Mouse (Mus musculus): Measurements from ENCODE around the gene Gm28308. TPM values are rescaled to one million over a fixed set of nuclear protein-coding genes. Genes with fewer than 3 reads are reported as not detected.

Gm28308 gene
- polyA plus RNA-seq, 1 experiment = 2.0 TPM

GRCm38 (mm10) chr6:52183311-52184080 is 29.6 kb downstream of the Gm28308 start:
- no peak for DNase-seq (ENCODE audit: low read depth)

GRCm38 (mm10) chr6:52182793-52183192 is 30.3 kb downstream of the Gm28308 start:
- no peak for DNase-seq (ENCODE audit: low read depth)

- DNase-seq (ENCODE audit: low read depth) = no peak
Measured at GRCm38 (mm10) chr6:52182030-52182429, 31.1 kb downstream of the Gm28308 start.

- no peak for DNase-seq (ENCODE audit: low read depth)
Measured at GRCm38 (mm10) chr6:52180726-52181125, 32.4 kb downstream of the Gm28308 start.

- no peak for DNase-seq (ENCODE audit: low read depth)
Measured at GRCm38 (mm10) chr6:52180213-52180710, 32.9 kb downstream of the Gm28308 start.

GRCm38 (mm10) chr6:52179690-52180089 is 33.4 kb downstream of the Gm28308 start:
- DNase-seq (ENCODE audit: low read depth) = no peak

GRCm38 (mm10) chr6:52178918-52179665 is 34.0 kb downstream of the Gm28308 start:
- DNase-seq (ENCODE audit: low read depth) = no peak

- no peak for DNase-seq (ENCODE audit: low read depth)
Measured at GRCm38 (mm10) chr6:52177806-52178205, 35.3 kb downstream of the Gm28308 start.

GRCm38 (mm10) chr6:52177061-52177735 is 35.9 kb downstream of the Gm28308 start, which contains the start of gene 5730596B20Rik:
Gene 5730596B20Rik (plus strand): TSS chr6:52177498.
- DNase-seq (ENCODE audit: low read depth) = no peak

- no peak for DNase-seq (ENCODE audit: low read depth)
Measured at GRCm38 (mm10) chr6:52176391-52176790, 36.7 kb downstream of the Gm28308 start.

- DNase-seq (ENCODE audit: low read depth) = no peak
Measured at GRCm38 (mm10) chr6:52175864-52176263, 37.3 kb downstream of the Gm28308 start.

GRCm38 (mm10) chr6:52174968-52175751 is 38.0 kb downstream of the Gm28308 start:
- DNase-seq (ENCODE audit: low read depth) = no peak

- no peak for DNase-seq (ENCODE audit: low read depth)
Measured at GRCm38 (mm10) chr6:52173648-52174047, 39.5 kb downstream of the Gm28308 start.

GRCm38 (mm10) chr6:52172501-52172900 is 40.6 kb downstream of the Gm28308 start:
- no peak for DNase-seq (ENCODE audit: low read depth)

GRCm38 (mm10) chr6:52171938-52172337 is 41.2 kb downstream of the Gm28308 start:
- DNase-seq (ENCODE audit: low read depth) = no peak

GRCm38 (mm10) chr6:52171331-52171730 is 41.8 kb downstream of the Gm28308 start:
- DNase-seq (ENCODE audit: low read depth) = no peak

- no peak for DNase-seq (ENCODE audit: low read depth)
Measured at GRCm38 (mm10) chr6:52170898-52171223, 42.3 kb downstream of the Gm28308 start.

GRCm38 (mm10) chr6:52170166-52170897 is 42.8 kb downstream of the Gm28308 start:
- no peak for DNase-seq (ENCODE audit: low read depth)

GRCm38 (mm10) chr6:52169499-52170165 is 43.5 kb downstream of the Gm28308 start:
- DNase-seq (ENCODE audit: low read depth) = no peak
